Mouse (Mus musculus) ES-Bruce4 (cell line): ENCODE measurements at regions not wholly inside any gene's neighbourhood (a gene's known extent, or its start where the extent isn't known, plus 50 kb on each side); places are given as distances from the start of the nearest gene placed in this dataset.

ENCODE experiments used
- H3K27ac ChIP-seq: 2 replicates; pipeline ENCODE4 v1.5.1; 2012; ENCODE audit warnings: low read length, inconsistent platforms; ENCODE audit not compliant: insufficient read depth
- H3K27me3 ChIP-seq: 2 replicates; pipeline ENCODE4 v1.6.1; 2012; ENCODE audit warnings: mild to moderate bottlenecking, low read length, inconsistent platforms; ENCODE audit not compliant: control insufficient read depth, poor library complexity, insufficient read depth, severe bottlenecking
- H3K36me3 ChIP-seq: 2 replicates; pipeline ENCODE4 v1.6.1; 2012; ENCODE audit warnings: inconsistent platforms, mild to moderate bottlenecking, low read length, moderate library complexity; ENCODE audit not compliant: control insufficient read depth, poor library complexity, insufficient read depth, severe bottlenecking
- H3K4me1 ChIP-seq: one replicate; pipeline ENCODE4 v1.8.1; 2011; ENCODE audit warnings: low read length; ENCODE audit not compliant: control insufficient read depth, insufficient read depth
- H3K4me3 ChIP-seq: 2 replicates; pipeline ENCODE4 v1.5.1; 2011; ENCODE audit warnings: low read depth, mild to moderate bottlenecking, low read length
- H3K9ac ChIP-seq: 2 replicates; pipeline ENCODE4 v1.6.1; 2012; ENCODE audit warnings: low read depth, mild to moderate bottlenecking, inconsistent platforms; ENCODE audit not compliant: poor library complexity, severe bottlenecking
- H3K9me3 ChIP-seq: replicated peaks from 2 replicates; pipeline ENCODE4 v1.6.1; 2012; ENCODE audit warnings: mild to moderate bottlenecking, low read length, inconsistent platforms; ENCODE audit not compliant: control insufficient read depth, poor library complexity, insufficient read depth, severe bottlenecking
- CTCF ChIP-seq: IDR thresholded peaks from one replicate; pipeline ENCODE4 v1.8.1; 2011; ENCODE audit warnings: low read depth, low read length
- EP300 ChIP-seq: IDR thresholded peaks from 2 replicates; pipeline ENCODE4 v1.6.1; 2011; ENCODE audit warnings: low read depth, low read length; ENCODE audit not compliant: insufficient read depth
- POLR2A ChIP-seq: IDR thresholded peaks from one replicate; pipeline ENCODE4 v1.8.1; 2011; ENCODE audit warnings: low read length; ENCODE audit not compliant: insufficient read depth

DNA sequence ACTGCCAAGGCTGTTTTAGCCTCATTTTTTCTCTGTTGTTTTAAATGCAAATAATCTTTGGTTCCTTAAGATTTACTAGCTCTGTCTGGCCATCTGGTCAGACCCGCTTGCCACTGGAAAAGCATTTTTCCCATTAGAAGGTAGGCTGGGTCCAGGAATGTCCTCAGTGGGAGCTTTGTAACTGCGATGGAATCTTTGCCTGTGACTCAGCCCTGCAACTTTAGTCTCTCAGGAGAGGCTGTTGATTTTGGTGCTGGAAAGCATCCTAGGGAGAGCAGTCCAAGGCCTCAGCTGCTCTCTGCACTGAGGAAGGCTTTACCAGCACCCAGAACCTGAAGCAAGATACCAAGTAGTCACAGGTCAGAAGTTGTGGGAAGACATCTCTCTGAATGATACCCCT lies 205.8 kb downstream of the Fndc1 start:
- Histone ChIP-seq H3K4me3 (no peak overlapping the region), H3K27me3 (no peaks in the 10 kb centered on the region), H3K4me1 (no peaks in the 10 kb centered on the region), H3K9ac (no peak overlapping the region), H3K27ac (no peak overlapping the region), H3K36me3 (no peaks in the 10 kb centered on the region), H3K9me3 (no peaks in the 10 kb centered on the region)
- TF ChIP-seq EP300 (no peak), POLR2A (no peak), CTCF (no peak)

DNA sequence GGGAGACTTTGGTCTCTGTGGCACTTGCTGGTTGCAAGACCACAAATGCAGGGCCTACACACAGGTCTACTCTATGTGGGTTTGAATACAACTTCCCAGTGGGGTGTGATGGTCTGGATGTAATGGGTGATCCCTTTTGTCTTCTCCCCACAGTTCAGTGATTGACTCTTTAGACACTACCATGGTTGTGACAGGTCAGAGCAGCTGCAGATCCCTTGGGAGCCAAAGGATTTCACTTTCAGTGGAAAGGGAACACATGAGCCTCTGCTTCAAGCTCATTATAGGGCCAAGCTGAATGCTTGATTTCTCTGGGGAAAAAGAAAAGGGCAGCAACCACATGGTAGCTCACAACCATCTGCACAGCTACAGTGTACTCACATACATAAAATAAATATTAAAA lies 206.9 kb downstream of the Fndc1 start:
- no peaks in the 10 kb centered on the region for H3K9me3 ChIP-seq
- TF ChIP-seq CTCF (no peak), POLR2A (no peak), EP300 (no peak)
- H3K27ac ChIP-seq: no peak overlapping the region

DNA sequence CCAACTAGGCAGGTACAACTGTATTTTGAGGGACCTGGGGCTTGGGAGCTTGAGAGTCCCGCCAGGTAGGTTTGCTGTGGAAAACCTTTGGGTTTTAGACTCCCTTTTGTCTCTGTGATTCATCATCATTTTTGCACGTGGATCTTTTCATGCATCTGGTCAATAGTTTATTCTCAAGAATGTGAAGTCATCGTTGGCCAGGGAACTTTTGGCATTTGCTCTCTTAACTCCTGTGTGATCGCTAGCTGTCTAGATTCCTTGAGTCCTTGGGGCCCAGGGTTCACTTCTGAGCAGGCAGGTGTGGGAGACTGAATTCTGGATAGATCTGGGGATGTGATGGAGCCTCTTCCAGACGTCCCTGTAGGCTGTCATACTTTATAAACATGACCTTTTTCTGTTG lies 207.5 kb downstream of the Fndc1 start:
- no peak overlapping the region for H3K9ac ChIP-seq
- no peak overlapping the region for H3K4me3 ChIP-seq
- no peak overlapping the region for H3K27ac ChIP-seq
- H3K4me1 ChIP-seq: no peaks in the 10 kb centered on the region
- H3K9me3 ChIP-seq: no peaks in the 10 kb centered on the region
- TF ChIP-seq EP300: no peak
- TF ChIP-seq POLR2A: no peak
- TF ChIP-seq CTCF: no peak
- no peaks in the 10 kb centered on the region for H3K36me3 ChIP-seq
- H3K27me3 ChIP-seq: no peaks in the 10 kb centered on the region

More for the DNA sequence above, 206.9 kb downstream of the Fndc1 start:
- no peaks in the 10 kb centered on the region for H3K36me3 ChIP-seq
- no peak overlapping the region for H3K9ac ChIP-seq
- no peaks in the 10 kb centered on the region for H3K27me3 ChIP-seq
- H3K4me1 ChIP-seq: no peaks in the 10 kb centered on the region
- H3K4me3 ChIP-seq: no peak overlapping the region

DNA sequence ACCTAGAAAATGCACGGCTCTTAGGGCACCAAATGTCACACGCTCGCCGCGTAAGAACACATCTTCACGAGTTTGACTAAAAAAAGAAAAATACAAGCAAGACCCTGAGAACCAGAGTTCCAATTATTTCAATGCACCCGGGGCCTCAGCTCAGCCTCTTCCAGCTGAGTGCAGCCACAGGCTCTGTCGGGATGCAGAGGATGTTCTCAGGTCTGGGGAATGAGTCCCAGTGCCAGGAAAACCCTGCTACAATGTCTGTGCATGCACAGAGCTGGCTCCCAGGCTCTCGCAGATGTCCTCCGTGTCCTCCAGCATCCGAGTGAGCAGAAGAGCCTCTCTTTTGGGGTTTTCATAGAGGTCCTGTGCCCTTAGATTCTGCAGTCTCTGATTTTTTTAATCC lies 219.1 kb downstream of the Fndc1 start:
- peaks cover 2% of the 10 kb centered on the region for H3K4me1 ChIP-seq
- H3K9me3 ChIP-seq: no peaks in the 10 kb centered on the region
- no peak overlapping the region for H3K27ac ChIP-seq
- TF ChIP-seq EP300: no peak
- no peak for TF ChIP-seq POLR2A
- TF ChIP-seq CTCF: no peak
- H3K9ac ChIP-seq: no peak overlapping the region
- no peaks in the 10 kb centered on the region for H3K27me3 ChIP-seq
- no peak overlapping the region for H3K4me3 ChIP-seq
- H3K36me3 ChIP-seq: no peaks in the 10 kb centered on the region

DNA sequence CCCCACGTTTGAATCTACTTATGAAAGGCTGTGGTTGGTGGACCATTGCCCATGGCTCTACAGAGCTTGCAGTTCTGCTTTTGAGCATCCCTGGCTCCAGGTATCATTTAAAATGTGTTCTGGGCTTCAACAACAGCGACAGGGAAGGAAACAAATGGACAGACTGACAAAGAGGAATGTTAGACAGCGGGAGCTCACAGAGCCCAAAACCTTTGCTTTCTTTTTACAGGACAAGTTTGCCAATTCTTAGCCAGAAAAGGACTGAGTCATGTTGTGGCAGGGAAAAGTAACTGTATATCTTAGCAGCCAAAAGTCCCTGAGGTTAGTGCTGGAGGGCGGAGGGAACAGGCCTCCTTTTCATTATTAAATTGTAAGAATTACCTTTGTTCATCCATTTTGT lies 219.7 kb downstream of the Fndc1 start:
- Histone ChIP-seq H3K27me3 (no peaks in the 10 kb centered on the region), H3K9ac (no peak overlapping the region), H3K27ac (no peak overlapping the region), H3K36me3 (no peaks in the 10 kb centered on the region), H3K9me3 (no peaks in the 10 kb centered on the region), H3K4me3 (no peak overlapping the region), H3K4me1 (peaks cover 2% of the 10 kb centered on the region)
- TF ChIP-seq CTCF (no peak), EP300 (no peak), POLR2A (no peak)

DNA sequence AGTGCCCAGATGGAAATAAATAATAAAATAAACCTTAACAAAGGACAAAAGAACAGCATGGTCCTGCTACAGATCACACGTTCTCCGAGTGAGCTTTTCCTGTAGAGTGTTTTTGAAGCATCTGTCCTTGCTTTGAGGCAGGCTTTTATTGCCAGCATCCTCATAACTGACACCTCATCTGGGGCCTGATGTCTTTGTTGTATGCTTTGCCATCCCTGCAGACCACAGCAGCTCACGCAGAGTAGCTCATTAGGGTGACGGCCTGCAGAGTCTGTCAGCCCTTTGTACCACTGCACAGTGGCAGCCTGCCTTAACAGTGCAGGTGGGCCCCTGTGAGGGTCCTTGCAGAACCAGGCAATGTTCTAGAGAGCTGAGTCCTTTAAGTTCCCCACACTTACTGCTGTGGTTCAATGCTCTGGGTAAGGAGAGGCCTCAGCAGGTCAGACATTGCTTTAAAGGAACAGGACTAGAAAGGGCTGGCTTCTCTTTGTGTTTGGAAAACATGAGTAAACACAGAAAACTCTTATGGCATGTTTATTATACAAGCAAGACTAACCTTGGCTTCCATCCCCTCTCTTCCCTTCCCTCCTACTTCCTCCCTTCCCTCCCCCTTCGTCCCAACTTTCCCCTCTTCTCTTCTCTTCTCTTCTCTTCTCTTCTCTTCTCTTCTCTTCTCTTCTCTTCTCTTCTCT lies 219.7 kb upstream of the Unc93a2 start:
- H3K9ac ChIP-seq: no peak overlapping the region
- no peak overlapping the region for H3K27ac ChIP-seq
- H3K36me3 ChIP-seq: no peaks in the 10 kb centered on the region
- TF ChIP-seq EP300: no peak
- no peak for TF ChIP-seq POLR2A
- no peak for TF ChIP-seq CTCF
- H3K27me3 ChIP-seq: no peaks in the 10 kb centered on the region
- H3K4me1 ChIP-seq: no peaks in the 10 kb centered on the region
- no peaks in the 10 kb centered on the region for H3K9me3 ChIP-seq
- H3K4me3 ChIP-seq: no peak overlapping the region
